Comparison of ENCODE assay signal across 7 mouse cellular contexts in the genomic region with DNA sequence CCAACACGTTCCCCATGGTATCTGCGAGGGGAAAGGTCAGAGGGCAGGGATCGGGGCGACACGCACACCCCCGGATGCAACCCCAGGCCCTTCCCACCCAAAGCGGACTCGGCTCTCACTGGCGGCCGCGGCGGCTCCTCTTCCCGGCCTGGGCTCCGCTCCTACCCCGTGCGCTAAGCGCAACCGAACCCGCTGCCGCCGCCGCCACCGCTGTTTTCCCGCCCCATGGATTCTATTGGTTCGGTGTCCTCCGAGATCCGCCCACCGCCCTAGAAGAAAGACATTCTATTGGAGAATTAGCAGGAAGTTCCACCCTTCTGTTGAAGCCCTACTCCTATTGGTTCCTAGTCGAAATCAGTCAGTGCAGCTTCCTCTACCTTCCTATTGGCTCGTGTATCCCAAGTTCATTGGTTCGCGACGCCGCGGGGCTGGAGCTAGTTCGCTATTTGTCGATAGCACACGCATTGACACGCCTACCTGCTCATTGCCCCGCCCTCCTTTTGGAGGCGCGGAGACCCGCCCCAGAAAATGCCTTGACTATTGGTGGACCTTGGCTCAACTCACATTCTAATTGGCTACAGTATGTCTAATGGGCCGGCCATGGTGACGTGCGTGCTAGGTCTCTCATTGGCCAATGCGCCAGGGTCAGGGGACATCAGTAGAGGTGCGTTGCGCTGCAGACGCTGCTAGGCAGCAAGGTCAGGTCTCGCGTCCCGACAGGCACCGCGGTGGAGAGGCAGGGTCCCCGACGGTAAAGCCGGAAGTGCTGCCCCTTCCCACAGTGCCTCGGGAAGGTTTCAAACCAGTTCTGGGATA. TPM values are rescaled to one million over a fixed set of nuclear protein-coding genes. Genes with fewer than 3 reads are reported as not detected.
DNase-seq lines count a peak whose midpoint lies in the region; ATAC-seq lines count a peak whose summit lies in the region.

A gene (minus strand): TSS at position 200 of the 816 bp plus-strand sequence.

- H3K27ac ChIP-seq in intestine, embryonic 16.5 days (ENCODE audit: low read length): peak within 1 kb of the TSS; percentile 84
- peak within 1 kb of the TSS; percentile 89 for H3K27ac ChIP-seq in midbrain, embryonic 11.5 days (ENCODE audit: low read depth, low read length)

- under 1% methylated on average over 58 of the region's 59 CpGs for WGBS in intestine, embryonic 16.5 days
- under 1% methylated on average over 53 of the region's 59 CpGs for WGBS in midbrain, embryonic 11.5 days

- peak within 1 kb of the TSS; percentile 71 for H3K4me2 ChIP-seq in intestine, embryonic 16.5 days (ENCODE audit: low read depth, low read length)
- peak within 1 kb of the TSS; percentile 87 for H3K4me2 ChIP-seq in midbrain, embryonic 11.5 days

- peaks cover 18% of the 10 kb centered on the region for H3K4me1 ChIP-seq in intestine, embryonic 16.5 days (ENCODE audit: control insufficient read depth, insufficient read depth, low read length)
- peaks cover 12% of the 10 kb centered on the region for H3K4me1 ChIP-seq in midbrain, embryonic 11.5 days (ENCODE audit: control insufficient read depth, insufficient read depth, low read length)

- peak; percentile 99 for ATAC-seq in intestine, embryonic 16.5 days
- ATAC-seq in midbrain, embryonic 11.5 days (ENCODE audit: low FRiP score): peak; percentile 99

- peak within 1 kb of the TSS; percentile 98 for H3K9ac ChIP-seq in intestine, embryonic 16.5 days (ENCODE audit: low read depth, low read length)
- H3K9ac ChIP-seq in midbrain, embryonic 11.5 days (ENCODE audit: low read length): peak within 1 kb of the TSS; percentile 89

- DNase-seq in adrenal gland, adult 8-10 months: peak; percentile 100
- DNase-seq in embryo, embryonic 9.5 days (ENCODE audit: extremely low spot score): peak; percentile 100
- peak; percentile 90 to 98 for DNase-seq in gastrocnemius, postnatal 4 days (ENCODE audit: low spot score in 2 of 2)
- DNase-seq in left cerebral cortex, postnatal 36 days (ENCODE audit: low spot score in 2 of 2): peak; percentile 99
- DNase-seq in midbrain, embryonic 11.5 days (ENCODE audit: low spot score, missing footprints): peak; percentile 100
- peak; percentile 99 for DNase-seq in skeletal muscle tissue, adult 2 months (ENCODE audit: low read depth, low spot score)

- intact Hi-C loops in left cerebral cortex, postnatal 36 days (cut with DNase I): loop anchor here (2.0 kb wide), 1 partner anchor 51 kb away; a partner anchor contains a TSS

- H3K4me3 ChIP-seq in intestine, embryonic 16.5 days (ENCODE audit: low read length): peak within 1 kb of the TSS; percentile 100
- H3K4me3 ChIP-seq in midbrain, embryonic 11.5 days (ENCODE audit: low read depth, low read length): peak within 1 kb of the TSS; percentile 97

- H3K36me3 ChIP-seq in intestine, embryonic 16.5 days (ENCODE audit: control insufficient read depth, insufficient read depth, low read length): peaks cover 31% of the 10 kb centered on the region
- 0 out of 2 replicates have a peak, but pooled peaks cover 3% of the 10 kb centered on the region for H3K36me3 ChIP-seq in midbrain, embryonic 11.5 days (ENCODE audit: control insufficient read depth, insufficient read depth, low read length)

- no peaks in the 10 kb centered on the region for H3K9me3 ChIP-seq in intestine, embryonic 16.5 days (ENCODE audit: control insufficient read depth, low read length)
- H3K9me3 ChIP-seq in midbrain, embryonic 11.5 days (ENCODE audit: control insufficient read depth, low read length): peaks cover 1% of the 10 kb centered on the region; the same call in 1 of the 2 replicates

- no peaks in the 10 kb centered on the region for H3K27me3 ChIP-seq in intestine, embryonic 16.5 days (replicated peaks; ENCODE audit: control insufficient read depth, insufficient read depth, low read length)
- no peaks in the 10 kb centered on the region for H3K27me3 ChIP-seq in midbrain, embryonic 11.5 days (ENCODE audit: control insufficient read depth, insufficient read depth, low read length)

RNA-seq across cellular contexts. Expression of the gene that starts here (rescaled TPM):
- 100 to 1,000 TPM; 119 to 134 (median 125) TPM for total RNA-seq in adrenal gland, adult 8-10 months (2022)
- 10 to 100 TPM; 68.4 to 72.0 TPM for total RNA-seq in gastrocnemius, postnatal 4 days (2021)
- 143 and 157 TPM in 2 replicates for polyA plus RNA-seq in intestine, embryonic 16.5 days (2015; fragmentation: Nextera tagmentation; extraction: Ambion mirVana)
- total RNA-seq in left cerebral cortex, postnatal 36 days (2021): 100 to 1,000 TPM; 113 to 125 TPM
- 113 and 138 TPM in 2 replicates for polyA plus RNA-seq in midbrain, embryonic 11.5 days (2014; fragmentation: Nextera tagmentation; extraction: Ambion mirVana)

Comparison
In these comparisons a context has a peak if more than half of its experiments do, and no peak if none do; other contexts are left out.
1. Peak in every context shown above with its lines: DNase-seq, ATAC-seq, H3K4me3 ChIP-seq and H3K27ac ChIP-seq.